Mouse (Mus musculus) lung, postnatal 4 days (tissue): ENCODE measurements around the gene Zfp53.
"Not testable (repeated sequence)": the region's sequence is repeated elsewhere in the genome, so short reads cannot be mapped to it uniquely, and the experiment has no call there.

Experiments
- DNase-seq, 2 experiments: peaks; one replicate each; pipeline ENCODE4 v3.0.0; 2021

Gene Zfp53

GRCm38 (mm10) chr17:21488760-21489499 is at the start of gene Zfp53:
Gene Zfp53 (plus strand): TSS chr17:21488998.
- DNase-seq, result peak; percentile 92

GRCm38 (mm10) chr17:21449669-21450068 is 39.1 kb upstream of the Zfp53 start:
- DNase-seq, result peak; percentile 41 to 81

DNA sequence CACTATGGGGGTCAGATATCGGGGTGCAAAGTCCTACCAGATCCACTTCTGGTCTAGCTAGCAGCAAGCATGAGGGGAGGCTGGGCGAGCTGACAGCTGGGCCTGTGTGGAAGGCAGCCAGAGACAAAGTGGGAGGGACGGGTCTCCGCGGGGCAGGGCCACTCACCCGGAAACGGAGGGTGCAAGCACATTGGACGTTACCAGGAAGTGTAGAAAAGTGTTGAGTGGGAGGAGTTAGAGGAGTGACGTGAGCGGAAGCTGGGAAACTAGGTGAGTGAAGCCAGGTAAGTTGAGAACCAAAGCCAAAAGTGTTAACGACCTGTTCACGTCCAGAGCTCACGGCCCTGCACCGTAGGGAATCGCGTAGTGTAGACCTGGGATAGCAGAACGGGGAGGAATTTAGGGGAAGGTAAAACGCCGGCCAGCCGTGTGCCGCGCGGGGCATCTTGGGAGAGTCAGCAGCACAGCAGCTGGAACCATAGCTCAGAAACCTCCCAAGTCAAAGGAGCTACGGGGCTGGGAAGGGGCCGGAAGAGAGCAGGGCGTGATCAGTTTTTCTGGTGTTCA is 38.6 kb upstream of the Zfp53 start, which contains the start of gene Zfp51:
Zfp51 (plus strand) TSS at position 237 of the 567 bp plus-strand sequence.
- DNase-seq, result peak; percentile 95 to 97

DNA sequence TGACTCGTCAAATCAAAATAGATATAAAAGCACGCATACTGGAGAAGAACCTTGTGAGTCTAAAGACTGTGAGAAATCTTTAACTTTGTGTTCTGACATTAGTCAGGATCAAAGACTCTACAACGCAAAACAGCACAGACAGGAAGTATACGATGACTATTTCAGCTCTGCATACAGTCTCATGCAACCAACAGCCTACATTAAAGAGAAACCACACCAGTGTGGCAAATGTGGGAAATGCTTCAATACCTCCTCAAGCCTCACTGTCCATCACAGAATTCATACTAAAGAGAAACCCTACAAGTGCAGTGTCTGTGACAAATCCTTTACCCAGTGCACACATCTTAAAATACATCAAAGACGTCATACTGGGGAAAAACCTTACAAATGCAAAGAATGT is 25.2 kb upstream of the Zfp53 start:
- DNase-seq, result no peak

- DNase-seq, result no peak
Observed at GRCm38 (mm10) chr17:21472032-21472652, 16.7 kb upstream of the Zfp53 start.

DNA sequence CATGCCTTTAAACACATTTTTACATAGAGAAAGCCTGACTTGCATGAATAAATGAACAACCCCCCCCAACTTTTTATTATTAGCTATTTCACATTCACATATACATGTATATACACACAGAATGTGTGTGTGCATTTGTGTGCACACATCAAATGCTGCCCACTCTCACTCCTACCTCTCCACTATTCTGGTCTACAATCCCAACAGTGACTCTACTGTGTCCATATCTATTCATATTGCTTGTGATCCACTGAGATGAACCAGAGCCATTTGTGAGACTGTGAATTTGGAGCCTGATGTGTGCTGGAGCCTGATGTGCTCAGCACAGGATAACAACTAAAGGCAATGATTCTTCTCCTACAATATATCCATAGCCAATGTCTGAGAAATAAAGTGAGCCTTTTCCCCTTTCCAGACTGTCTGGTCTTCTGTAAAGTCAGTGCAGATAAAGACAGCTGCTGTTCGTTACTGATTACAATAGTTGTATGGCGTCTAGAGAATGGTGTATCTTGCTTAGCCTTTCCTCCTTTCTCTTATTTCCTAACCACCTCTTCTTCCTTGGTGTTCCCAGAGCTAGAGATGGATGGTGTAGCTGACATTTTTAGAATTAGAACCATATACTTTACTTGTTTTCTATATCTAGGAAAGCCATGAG is 16.0 kb upstream of the Zfp53 start:
- no peak for DNase-seq

DNA sequence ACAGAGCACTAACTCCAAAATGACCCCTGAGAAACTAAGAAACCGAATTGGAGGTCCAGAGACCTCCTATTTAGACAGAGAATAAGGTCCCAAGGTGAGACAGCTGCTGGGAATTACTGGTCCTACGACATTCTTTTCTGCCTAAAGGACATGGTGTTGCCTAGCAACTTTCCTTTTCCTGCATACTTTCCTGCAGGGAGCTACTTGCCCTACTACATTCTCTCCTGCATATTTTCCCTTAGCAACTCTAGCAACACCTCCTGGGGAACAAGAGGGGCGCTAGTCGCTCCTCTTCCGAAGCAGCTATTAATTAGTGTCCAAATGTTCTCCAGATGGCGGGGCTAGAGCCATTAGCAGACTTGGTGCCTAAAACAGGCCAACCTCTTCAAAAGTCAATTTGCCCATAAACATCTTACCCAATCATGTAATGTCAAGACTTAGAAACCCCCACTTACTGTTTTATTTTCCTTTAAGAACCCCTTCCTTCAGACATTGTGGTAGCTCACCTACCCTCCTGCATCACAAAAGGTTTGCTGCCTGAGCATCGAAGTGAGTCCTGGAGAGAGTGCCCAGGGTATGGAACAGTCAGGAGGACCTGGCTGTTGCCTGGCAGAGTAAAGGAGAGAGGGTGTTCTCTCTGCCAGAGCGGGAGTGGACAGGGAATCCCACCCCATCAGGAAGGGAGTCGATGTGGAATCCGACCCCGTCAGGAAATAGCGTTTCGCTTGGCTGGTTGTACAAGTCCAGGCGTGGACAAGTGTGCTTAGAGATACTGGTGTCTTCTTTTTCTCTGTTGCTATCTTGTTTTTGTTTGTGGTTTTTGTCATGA is 15.2 kb upstream of the Zfp53 start:
- DNase-seq, result peak in 1 of 2 experiments; percentile 35

- peak; percentile 30 to 39 for DNase-seq
Observed at GRCm38 (mm10) chr17:21474729-21475128, 14.1 kb upstream of the Zfp53 start.

GRCm38 (mm10) chr17:21475290-21475689 is 13.5 kb upstream of the Zfp53 start:
- DNase-seq, result not testable (repeated sequence)

DNA sequence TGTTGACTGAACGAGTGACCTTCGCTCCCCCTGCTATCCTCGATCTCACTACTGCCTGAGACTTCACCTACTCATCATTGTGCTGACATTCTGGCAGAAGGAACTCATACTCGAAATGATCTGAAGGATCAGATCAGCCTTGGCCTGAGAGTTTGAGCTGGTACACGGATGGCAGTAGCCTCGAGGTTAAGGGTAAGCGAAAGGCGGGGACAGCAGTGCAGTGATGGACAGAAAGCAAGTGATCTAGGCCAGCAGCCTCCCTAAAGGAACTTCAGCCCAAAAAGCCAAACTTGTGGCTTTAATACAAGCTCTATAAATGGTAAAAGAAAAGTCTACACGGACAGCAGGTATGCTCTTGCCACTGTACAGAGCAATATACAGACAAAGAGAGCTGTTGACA is 12.4 kb upstream of the Zfp53 start:
- not testable (repeated sequence) for DNase-seq

- DNase-seq, result not testable (repeated sequence)
Observed at GRCm38 (mm10) chr17:21478103-21478777, 10.6 kb upstream of the Zfp53 start.

GRCm38 (mm10) chr17:21489500-21490001 is 753 bp downstream of the Zfp53 start:
- no peak for DNase-seq

- DNase-seq, result no peak
Observed at GRCm38 (mm10) chr17:21501365-21501764, 12.6 kb downstream of the Zfp53 start.

DNA sequence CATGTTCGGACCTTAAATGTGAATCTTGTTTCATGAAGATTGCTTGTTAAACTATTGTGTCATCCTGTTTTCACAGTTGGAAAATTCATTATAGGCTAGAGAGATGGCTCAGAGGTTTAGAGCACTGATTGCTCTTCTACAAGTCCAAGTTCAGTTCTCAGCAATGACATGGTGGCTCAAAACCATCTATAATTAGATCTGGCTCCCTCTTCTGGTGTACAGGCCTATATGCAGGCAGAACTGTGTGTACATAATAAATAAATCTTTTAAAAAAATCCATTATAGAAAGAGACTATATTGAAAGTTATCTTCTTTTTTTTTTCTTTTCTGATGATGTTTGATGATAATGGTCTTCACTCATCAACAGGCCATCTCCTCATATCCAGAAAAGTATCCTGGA is 15.7 kb downstream of the Zfp53 start:
- no peak for DNase-seq

GRCm38 (mm10) chr17:21506258-21506657 is 17.5 kb downstream of the Zfp53 start:
- DNase-seq, result no peak

DNA sequence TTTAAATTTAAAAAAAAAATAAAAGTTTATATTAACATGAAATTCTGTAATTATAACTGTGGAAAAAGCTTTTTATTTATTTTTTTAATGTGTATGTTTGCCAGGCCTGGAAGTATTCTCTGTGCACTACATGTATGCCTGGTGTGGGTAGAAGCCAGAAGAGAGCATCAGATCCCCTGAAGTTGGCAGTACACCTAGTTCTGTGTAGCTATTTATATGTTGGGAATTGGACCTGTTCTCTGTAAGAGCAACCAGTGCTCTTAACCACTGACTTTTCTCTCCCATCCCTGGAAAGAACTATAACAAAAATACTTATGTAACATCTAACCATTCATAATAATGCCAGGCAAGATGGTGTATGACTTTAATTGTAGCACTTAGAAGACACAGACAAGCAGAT is 21.0 kb downstream of the Zfp53 start:
- no peak for DNase-seq

DNA sequence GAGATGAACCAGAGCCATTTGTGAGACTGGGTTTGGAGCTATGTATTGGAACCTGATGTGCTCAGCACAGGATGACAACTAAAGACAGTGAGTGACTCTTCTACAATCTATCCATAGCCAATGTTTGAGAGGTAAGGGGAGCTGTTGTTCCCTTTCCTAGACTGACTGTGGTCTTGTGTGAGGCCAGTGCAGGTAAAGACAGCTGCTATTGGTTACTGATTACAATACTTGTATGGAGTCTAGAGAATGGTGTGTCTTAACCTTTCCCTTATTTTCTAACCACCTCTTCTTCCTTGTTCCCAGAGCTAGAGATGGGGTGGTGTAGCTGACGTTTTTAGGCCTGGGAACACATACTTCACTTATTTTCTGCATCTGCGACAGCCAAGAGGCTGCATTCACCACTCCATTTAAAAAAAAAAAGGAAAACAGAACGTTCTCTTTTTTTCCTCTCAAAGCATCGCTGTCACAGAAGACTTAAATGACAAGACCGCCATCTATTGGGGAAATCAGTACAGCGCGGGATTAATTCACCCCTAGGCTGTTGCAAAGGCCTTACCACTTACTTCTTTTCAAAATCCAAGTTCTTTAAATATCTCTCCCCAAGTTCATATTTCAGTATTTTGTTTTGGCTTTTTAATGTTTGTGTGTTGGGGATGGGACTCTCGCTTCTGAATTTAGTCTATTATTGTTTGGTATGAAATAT is 26.8 kb downstream of the Zfp53 start:
- peak; percentile 40 to 82 for DNase-seq

DNA sequence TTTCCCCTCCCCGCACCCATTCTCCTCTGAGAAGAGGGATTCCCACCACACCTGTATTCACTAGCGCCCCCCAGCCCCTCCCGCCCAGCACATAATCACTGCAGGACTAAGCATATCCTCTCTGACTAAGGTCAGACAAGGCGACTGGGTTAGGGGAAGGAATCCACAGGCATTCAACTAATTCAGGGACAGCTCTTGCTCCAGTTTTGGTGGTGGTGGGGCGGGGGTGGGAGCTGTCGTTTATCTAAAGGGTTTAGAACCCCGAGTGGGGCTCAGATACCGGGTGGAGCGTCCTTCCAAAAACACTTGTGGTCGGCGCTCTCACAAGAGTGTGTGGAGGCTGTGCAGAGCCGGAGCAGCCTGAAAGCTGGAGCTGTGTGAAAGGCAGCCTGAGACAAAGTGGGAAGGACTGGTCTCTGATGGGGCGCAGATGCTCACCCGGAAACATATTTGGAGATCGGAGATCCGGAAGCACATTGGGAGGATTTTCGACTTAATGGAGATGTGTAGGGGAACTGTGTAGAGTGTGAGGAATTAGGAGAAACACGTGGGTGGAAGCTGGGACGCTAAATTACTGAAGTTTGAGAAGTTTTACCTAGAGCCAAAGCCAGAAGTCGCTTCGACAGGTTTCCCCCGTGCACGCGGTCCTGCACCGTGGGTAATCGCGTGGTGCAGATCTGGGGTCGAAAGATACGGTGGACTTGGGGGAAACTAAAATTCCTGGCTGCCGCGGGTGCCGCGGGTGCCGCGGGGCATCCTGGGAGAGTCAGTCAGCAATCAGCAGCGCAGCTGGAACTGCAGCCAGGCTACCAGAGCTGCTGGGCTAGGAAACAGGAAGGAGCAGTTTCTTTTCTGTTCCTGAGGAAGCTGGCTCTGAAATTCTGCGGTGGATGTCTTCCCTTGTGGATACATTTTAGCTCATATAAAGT is 27.7 kb downstream of the Zfp53 start:
- peak; percentile 78 to 84 for DNase-seq

DNA sequence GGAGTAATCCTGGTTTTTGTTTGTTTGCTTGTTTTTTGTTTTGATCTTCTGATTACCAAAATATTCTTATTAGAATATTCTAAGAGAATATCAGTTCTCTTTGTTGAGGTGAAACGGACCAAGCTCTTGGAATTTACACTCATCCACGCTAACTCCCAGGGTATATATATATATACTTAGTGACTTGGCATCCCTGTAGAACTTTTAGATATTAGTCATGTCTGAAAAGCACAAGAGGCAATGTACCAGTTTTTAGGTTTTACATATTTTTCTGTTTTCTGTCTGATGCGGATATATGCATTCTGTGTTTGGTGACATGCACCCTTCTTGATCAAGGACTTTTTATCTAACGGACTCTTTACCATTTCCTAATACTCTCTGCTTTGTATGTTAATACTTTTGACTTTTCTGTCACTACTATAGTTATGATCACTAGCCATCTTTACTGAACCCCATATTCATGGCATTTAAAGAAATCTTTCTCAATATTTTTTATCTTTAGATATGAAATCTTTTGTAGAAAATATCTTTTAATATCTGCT is 28.4 kb downstream of the Zfp53 start:
- no peak for DNase-seq

DNA sequence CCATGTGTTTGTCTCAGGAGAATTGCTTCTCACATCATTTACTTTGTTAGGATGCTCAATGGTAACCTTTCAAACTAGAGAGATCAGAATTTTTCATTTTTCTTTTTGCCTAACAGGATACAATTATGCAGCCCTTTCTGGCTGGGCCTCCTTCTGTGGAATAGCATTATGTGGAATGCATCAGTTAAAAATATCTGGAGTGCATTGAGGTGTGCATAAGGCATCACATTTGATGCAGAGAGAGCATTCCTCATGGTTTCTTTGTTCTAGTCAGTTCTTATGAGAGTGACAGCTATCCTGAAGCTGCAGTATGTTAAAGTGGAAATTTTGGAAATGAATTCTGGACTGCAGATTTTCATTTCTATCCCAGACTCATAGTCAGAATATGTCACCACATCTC is 37.5 kb downstream of the Zfp53 start:
- DNase-seq, result no peak
